Mouse (Mus musculus): ENCODE results near the gene Vgll2.

Gene Vgll2

GRCm38 (mm10) chr10:52022413-52023212, at the start of gene Vgll2:
Gene Vgll2, plus strand, starts transcription at chr10:52022502.
- peak; percentile 60 for DNase-seq (ENCODE audit: low read depth, low spot score)

- no peak for DNase-seq (ENCODE audit: low read depth, low spot score)
Observed at GRCm38 (mm10) chr10:51975137-51975536, 47.2 kb upstream of the Vgll2 start.

- no peak for DNase-seq (ENCODE audit: low read depth, low spot score)
Observed at GRCm38 (mm10) chr10:51975587-51975986, 46.7 kb upstream of the Vgll2 start.

GRCm38 (mm10) chr10:51981651-51982050, 40.7 kb upstream of the Vgll2 start:
- no peak for DNase-seq (ENCODE audit: low read depth, low spot score)

GRCm38 (mm10) chr10:51982395-51982794, 39.9 kb upstream of the Vgll2 start:
- DNase-seq (ENCODE audit: low read depth, low spot score) = no peak

- no peak for DNase-seq (ENCODE audit: low read depth, low spot score)
Observed at GRCm38 (mm10) chr10:52018471-52018870, 3.8 kb upstream of the Vgll2 start.

GRCm38 (mm10) chr10:52021231-52021630, 1.1 kb upstream of the Vgll2 start:
- DNase-seq (ENCODE audit: low read depth, low spot score) = no peak

GRCm38 (mm10) chr10:52021736-52022394, 437 bp upstream of the Vgll2 start:
- DNase-seq (ENCODE audit: low read depth, low spot score) = peak; percentile 37

GRCm38 (mm10) chr10:52023213-52024052, 1.1 kb downstream of the Vgll2 start:
- no peak for DNase-seq (ENCODE audit: low read depth, low spot score)

- no peak for DNase-seq (ENCODE audit: low read depth, low spot score)
Observed at GRCm38 (mm10) chr10:52024053-52024410, 1.7 kb downstream of the Vgll2 start.

- DNase-seq (ENCODE audit: low read depth, low spot score) = no peak
Observed at GRCm38 (mm10) chr10:52025291-52025690, 3.0 kb downstream of the Vgll2 start.

GRCm38 (mm10) chr10:52025821-52026220, 3.5 kb downstream of the Vgll2 start:
- DNase-seq (ENCODE audit: low read depth, low spot score) = no peak

GRCm38 (mm10) chr10:52027161-52028035, 5.1 kb downstream of the Vgll2 start:
- no peak for DNase-seq (ENCODE audit: low read depth, low spot score)

- DNase-seq (ENCODE audit: low read depth, low spot score) = no peak
Observed at GRCm38 (mm10) chr10:52028561-52029370, 6.5 kb downstream of the Vgll2 start.

- DNase-seq (ENCODE audit: low read depth, low spot score) = peak; percentile 61
Observed at GRCm38 (mm10) chr10:52029421-52030080, 7.2 kb downstream of the Vgll2 start.

- DNase-seq (ENCODE audit: low read depth, low spot score) = no peak
Observed at GRCm38 (mm10) chr10:52033729-52034128, 11.4 kb downstream of the Vgll2 start.

GRCm38 (mm10) chr10:52039392-52039791, 17.1 kb downstream of the Vgll2 start:
- no peak for DNase-seq (ENCODE audit: low read depth, low spot score)

- no peak for DNase-seq (ENCODE audit: low read depth, low spot score)
Observed at GRCm38 (mm10) chr10:52043086-52043485, 20.8 kb downstream of the Vgll2 start.

- DNase-seq (ENCODE audit: low read depth, low spot score) = no peak
Observed at GRCm38 (mm10) chr10:52048287-52048686, 26.0 kb downstream of the Vgll2 start.

- DNase-seq (ENCODE audit: low read depth, low spot score) = peak; percentile 68
Observed at GRCm38 (mm10) chr10:52072482-52072881, 50.2 kb downstream of the Vgll2 start.

All from ES-CJ7 (cell line).